Mouse (Mus musculus) neural tube, embryonic 13.5 days (tissue): ENCODE data around the gene Btg1. TPM values are rescaled to one million over a fixed set of nuclear protein-coding genes. Genes with fewer than 3 reads are reported as not detected.
A peak's percentile ranks its signal among the peaks of the same experiment; 100 is the strongest.

Experiments used
- ATAC-seq: fragments of 200-750 bp; cut with Nextera tagmentation; 2 replicates; pipeline ENCODE4 v1.8.0; 2017; ENCODE audit warnings: low read depth, mild to moderate bottlenecking, moderate TSS enrichment, moderate library complexity
- H3K27ac ChIP-seq: fragments of 300-500 bp; sonication (generic); replicated peaks from 2 replicates; pipeline ENCODE4 v1.5.1; 2015; ENCODE audit warnings: moderate library complexity, mild to moderate bottlenecking, inconsistent platforms
- H3K27me3 ChIP-seq: fragments of 300-500 bp; sonication (generic); 2 replicates; pipeline ENCODE4 v1.6.1; 2015; ENCODE audit warnings: mild to moderate bottlenecking, inconsistent platforms
- H3K36me3 ChIP-seq: fragments of 300-500 bp; sonication (generic); 2 replicates; pipeline ENCODE4 v1.6.1; 2015; ENCODE audit warnings: mild to moderate bottlenecking, inconsistent platforms
- H3K4me1 ChIP-seq: fragments of 300-500 bp; sonication (generic); replicated peaks from 2 replicates; pipeline ENCODE4 v1.6.1; 2015; ENCODE audit warnings: inconsistent platforms
- H3K4me2 ChIP-seq: fragments of 300-500 bp; sonication (generic); 2 replicates; pipeline ENCODE4 v1.6.1; 2015; ENCODE audit warnings: inconsistent platforms, mild to moderate bottlenecking, moderate library complexity
- H3K4me3 ChIP-seq: fragments of 300-500 bp; sonication (generic); 2 replicates; pipeline ENCODE4 v1.5.1; 2015; ENCODE audit warnings: mild to moderate bottlenecking, inconsistent platforms
- H3K9ac ChIP-seq: fragments of 300-500 bp; sonication (generic); 2 replicates; pipeline ENCODE4 v1.6.1; 2015; ENCODE audit warnings: moderate library complexity, mild to moderate bottlenecking, inconsistent platforms
- H3K9me3 ChIP-seq: fragments of 300-500 bp; sonication (generic); 2 replicates; pipeline ENCODE4 v1.6.1; 2016; ENCODE audit warnings: inconsistent platforms
- WGBS: fragments of 180-500 bp; shearing (Covaris S2); methylation state at CpG from one replicate; pipeline ENCODE4 v1.1.7; 2015; 5-methylcytosine and 5-hydroxymethylcytosine counted together
- polyA plus RNA-seq: library from polyadenylated mRNA; unstranded; fragments of >200 nt; fragmentation: Nextera tagmentation; extraction: Ambion mirVana; gene quantifications from 2 replicates; pipeline ENCODE4 v1.2.1, GENCODE M21; 2015

Btg1 gene
- polyA plus RNA-seq, 1 experiment from 2014 or later = 51.6 TPM

DNA sequence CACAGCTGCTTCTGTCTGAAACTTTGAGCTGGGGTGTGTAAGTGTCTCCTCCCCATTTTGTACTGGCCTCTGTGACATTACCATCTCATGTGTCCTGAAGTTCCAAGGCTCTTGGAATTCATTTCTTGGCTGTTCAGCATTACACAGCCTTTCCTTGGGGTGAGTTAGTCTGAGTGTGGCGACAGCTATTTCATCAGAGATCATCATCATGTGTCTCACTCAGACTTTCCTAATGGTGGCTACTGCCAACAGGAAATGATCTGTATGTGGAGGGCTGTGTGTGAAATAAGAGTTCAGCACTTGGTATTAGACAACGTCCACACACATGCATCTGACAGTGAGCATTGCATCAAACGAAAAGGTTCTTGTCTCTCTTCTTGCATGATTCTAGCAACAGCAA lies 39.4 kb downstream of the Btg1 start:
- Histone ChIP-seq H3K4me1 (peaks cover 15% of the 10 kb centered on the region), H3K9me3 (no peaks in the 10 kb centered on the region), H3K27ac (no peak overlapping the region), H3K36me3 (no peaks in the 10 kb centered on the region), H3K9ac (no peak overlapping the region), H3K27me3 (no peaks in the 10 kb centered on the region), H3K4me3 (no peak overlapping the region), H3K4me2 (no peak overlapping the region)
- no peak for ATAC-seq
- 93% methylated on average over 3 of the region's 3 CpGs for WGBS

DNA sequence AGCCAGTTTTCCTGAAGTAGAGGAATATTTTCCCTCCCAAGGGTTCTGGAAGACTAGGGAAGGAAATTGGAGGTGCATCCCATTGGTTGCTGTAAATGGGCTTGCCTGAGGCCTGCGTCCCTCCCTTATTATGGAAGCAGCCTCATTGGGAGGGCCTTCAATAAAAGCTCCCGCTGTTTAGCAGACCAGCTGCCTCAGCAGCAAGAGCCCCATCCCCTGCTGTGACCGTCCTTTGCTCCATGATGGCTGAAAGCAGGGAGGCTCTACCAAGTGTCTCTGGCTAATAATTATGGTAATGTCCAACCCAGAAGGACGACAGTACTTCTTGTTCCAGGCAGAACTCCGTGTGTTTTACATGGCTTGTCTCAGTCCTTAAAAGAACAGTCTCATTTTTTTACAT lies 42.1 kb downstream of the Btg1 start:
- Histone ChIP-seq H3K27ac (peak overlapping the region; percentile 43), H3K4me2 (no peak overlapping the region)

DNA sequence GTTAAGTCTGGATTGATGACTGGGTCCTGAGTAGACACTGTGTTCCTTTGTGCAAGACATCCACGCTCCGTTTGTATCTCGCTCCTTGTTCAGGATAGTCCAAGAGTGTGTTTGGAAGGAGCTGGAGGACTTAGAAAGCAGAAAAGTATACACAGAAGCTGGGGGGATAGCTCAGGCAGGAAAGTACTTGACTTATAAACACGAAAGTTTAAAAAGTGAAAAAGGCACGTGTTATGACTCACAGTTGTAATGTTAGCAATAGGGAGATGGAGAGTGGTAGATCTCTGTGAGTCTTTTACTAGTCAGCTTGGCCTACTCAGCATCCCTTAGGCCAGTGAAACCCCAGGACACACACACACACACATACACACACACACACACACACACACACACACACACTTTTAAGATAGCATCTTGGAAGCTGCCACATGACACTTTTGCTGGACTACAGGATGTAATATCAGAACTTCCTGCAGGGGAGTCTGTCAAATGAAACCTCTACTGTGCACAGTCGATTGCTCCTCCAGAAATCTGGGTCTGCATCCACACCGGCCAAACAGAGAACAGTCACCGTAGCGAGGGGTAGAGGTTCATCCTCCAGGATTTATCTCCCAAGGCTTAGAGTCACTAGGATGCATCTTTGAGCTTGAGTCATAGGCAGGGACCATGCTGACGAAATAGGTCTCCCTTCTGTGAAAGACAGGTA lies 43.6 kb downstream of the Btg1 start:
- 89% methylated on average over 10 of the region's 10 CpGs for WGBS
- Histone ChIP-seq H3K27ac (no peak overlapping the region), H3K27me3 (no peaks in the 10 kb centered on the region), H3K4me2 (no peak overlapping the region), H3K4me1 (peaks cover 15% of the 10 kb centered on the region), H3K9ac (no peak overlapping the region), H3K9me3 (no peaks in the 10 kb centered on the region), H3K4me3 (no peak overlapping the region), H3K36me3 (no peaks in the 10 kb centered on the region)
- no peak for ATAC-seq

More for the DNA sequence above, 42.1 kb downstream of the Btg1 start:
- Histone ChIP-seq H3K27me3 (no peaks in the 10 kb centered on the region), H3K36me3 (no peaks in the 10 kb centered on the region), H3K9me3 (no peaks in the 10 kb centered on the region), H3K4me1 (peaks cover 15% of the 10 kb centered on the region), H3K9ac (no peak overlapping the region), H3K4me3 (no peak overlapping the region)
- WGBS = 6% methylated on average over 5 of the region's 5 CpGs
- ATAC-seq = peak; percentile 83

DNA sequence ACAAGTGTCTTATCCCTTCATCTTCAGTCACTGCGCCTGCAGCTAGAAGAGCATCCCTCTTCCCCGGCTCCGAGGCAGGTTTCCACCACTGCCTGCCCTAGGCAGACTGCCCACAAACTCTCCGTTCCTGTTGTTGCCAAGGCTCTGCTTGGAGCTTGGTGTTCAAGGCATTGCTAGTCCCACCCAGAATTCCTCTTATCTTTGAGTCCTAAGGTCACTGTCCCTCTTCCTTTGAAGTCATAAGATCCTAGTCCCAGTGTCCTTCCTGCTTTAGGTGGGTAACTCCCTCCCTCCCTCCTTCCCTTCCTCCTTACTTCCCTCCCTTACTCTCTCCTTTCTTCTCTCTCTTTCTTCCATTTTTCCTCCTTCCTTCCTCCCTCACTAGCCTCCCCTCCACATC lies 46.2 kb downstream of the Btg1 start:
- Histone ChIP-seq H3K27me3 (no peaks in the 10 kb centered on the region), H3K36me3 (no peaks in the 10 kb centered on the region), H3K9me3 (no peaks in the 10 kb centered on the region), H3K9ac (no peak overlapping the region), H3K4me2 (no peak overlapping the region), H3K27ac (no peak overlapping the region), H3K4me3 (no peak overlapping the region), H3K4me1 (peaks cover 14% of the 10 kb centered on the region)
- ATAC-seq = no peak
- 93% methylated on average over 4 of the region's 4 CpGs for WGBS

DNA sequence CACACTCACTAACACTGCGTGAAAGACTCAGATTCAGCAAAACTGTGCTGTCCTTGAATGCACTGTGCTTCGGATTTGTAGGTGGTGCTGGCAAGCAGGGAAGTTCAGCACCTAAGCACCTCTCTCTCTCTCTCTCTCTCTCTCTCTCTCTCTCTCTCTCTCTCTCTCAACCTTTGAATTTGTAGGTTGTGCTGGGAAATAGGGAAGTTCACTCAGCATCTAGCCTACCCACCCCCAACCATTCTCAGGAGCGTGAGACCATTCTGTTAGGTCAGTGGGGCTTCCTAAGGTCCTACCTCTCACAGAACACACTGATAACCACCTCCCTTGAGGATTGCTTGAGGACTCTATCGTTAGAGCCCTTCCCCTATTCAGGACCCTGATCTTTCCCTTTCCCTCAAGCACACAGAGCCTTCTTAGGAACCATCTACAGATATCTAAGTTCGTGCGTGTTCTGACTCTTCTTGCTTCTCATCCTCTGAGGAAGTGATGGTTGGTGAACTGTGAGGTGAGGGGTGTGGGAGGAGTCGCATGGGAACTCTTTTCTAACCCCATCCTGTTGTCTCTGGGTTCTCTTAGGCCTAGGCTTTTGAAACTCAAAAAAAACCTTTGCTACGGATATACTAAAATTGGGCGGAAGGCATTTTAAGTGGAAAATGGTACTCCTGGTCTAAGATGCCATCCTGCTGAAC lies 47.1 kb downstream of the Btg1 start:
- no peaks in the 10 kb centered on the region for H3K27me3 ChIP-seq
- no peak overlapping the region for H3K4me3 ChIP-seq
- H3K9me3 ChIP-seq = no peaks in the 10 kb centered on the region
- ATAC-seq = no peak
- WGBS = 96% methylated on average over 9 of the region's 9 CpGs
- no peak overlapping the region for H3K9ac ChIP-seq
- H3K4me2 ChIP-seq = no peak overlapping the region
- H3K4me1 ChIP-seq = peaks cover 5% of the 10 kb centered on the region
- no peak overlapping the region for H3K27ac ChIP-seq
- no peaks in the 10 kb centered on the region for H3K36me3 ChIP-seq
